Mouse (Mus musculus) gastrocnemius, adult 8-10 months (tissue): ENCODE data around the gene Rhod. TPM values are rescaled to one million over a fixed set of nuclear protein-coding genes. Genes with fewer than 3 reads are reported as not detected.
A peak's percentile ranks its signal among the peaks of the same experiment; 100 is the strongest.
"Not testable (repeated sequence)": the region's sequence is repeated elsewhere in the genome, so short reads cannot be mapped to it uniquely, and the experiment has no call there.

Experiments used
- DNase-seq, 2 experiments: peaks; one replicate each; pipeline ENCODE4 v3.0.0; 2022; ENCODE audit warnings: low spot score in 2 of 2
- total RNA-seq, 4 experiments: library from RNA; stranded (reverse); gene quantifications; 2 replicates each; pipeline ENCODE4 v1.2.4; 2022

Gene Rhod
- under 1 TPM; 0.39 to 0.64 (median 0.55) TPM for total RNA-seq

- DNase-seq, result peak; percentile 12 to 20
Observed at GRCm38 (mm10) chr19:4439161-4439801, at the start of gene Rhod. Rhod (minus strand) TSS chr19:4439432.

GRCm38 (mm10) chr19:4487877-4488276 is 48.6 kb upstream of the Rhod start:
- DNase-seq, result no peak

GRCm38 (mm10) chr19:4485006-4485405 is 45.8 kb upstream of the Rhod start:
- no peak for DNase-seq

GRCm38 (mm10) chr19:4482111-4482859 is 43.1 kb upstream of the Rhod start:
- no peak for DNase-seq

- no peak for DNase-seq
Observed at GRCm38 (mm10) chr19:4481326-4481725, 42.1 kb upstream of the Rhod start.

GRCm38 (mm10) chr19:4480041-4480440 is 40.8 kb upstream of the Rhod start:
- no peak for DNase-seq

- DNase-seq, result no peak
Observed at GRCm38 (mm10) chr19:4478190-4478516, 38.9 kb upstream of the Rhod start.

- DNase-seq, result no peak
Observed at GRCm38 (mm10) chr19:4477345-4478189, 38.3 kb upstream of the Rhod start, which contains the start of gene Syt12. Syt12 (minus strand) TSS chr19:4477447.

- no peak for DNase-seq
Observed at GRCm38 (mm10) chr19:4476601-4477257, 37.5 kb upstream of the Rhod start.

- no peak for DNase-seq
Observed at GRCm38 (mm10) chr19:4475224-4475925, 36.1 kb upstream of the Rhod start.

GRCm38 (mm10) chr19:4474739-4475138 is 35.5 kb upstream of the Rhod start:
- DNase-seq, result no peak

- DNase-seq, result no peak
Observed at GRCm38 (mm10) chr19:4473549-4473948, 34.3 kb upstream of the Rhod start.

- DNase-seq, result no peak
Observed at GRCm38 (mm10) chr19:4468363-4468762, 29.1 kb upstream of the Rhod start.

- DNase-seq, result no peak
Observed at GRCm38 (mm10) chr19:4464666-4465065, 25.4 kb upstream of the Rhod start.

- DNase-seq, result no peak
Observed at GRCm38 (mm10) chr19:4461981-4462380, 22.7 kb upstream of the Rhod start.

- DNase-seq, result no peak
Observed at GRCm38 (mm10) chr19:4456227-4456626, 17.0 kb upstream of the Rhod start.

GRCm38 (mm10) chr19:4455071-4455800 is 16.0 kb upstream of the Rhod start:
- DNase-seq, result no peak

GRCm38 (mm10) chr19:4454040-4454439 is 14.8 kb upstream of the Rhod start:
- not testable (repeated sequence) for DNase-seq

- no peak for DNase-seq
Observed at GRCm38 (mm10) chr19:4452525-4452924, 13.3 kb upstream of the Rhod start.

- no peak for DNase-seq
Observed at GRCm38 (mm10) chr19:4451965-4452364, 12.7 kb upstream of the Rhod start.
